Mouse (Mus musculus) brain, embryonic 14.5 days (tissue): ENCODE data around the gene Glis3.

Source experiments
- CTCF ChIP-seq: fragments of 200-500 bp; IDR thresholded peaks from 2 replicates; pipeline ENCODE4 v1.5.1; 2012; ENCODE audit warnings: inconsistent platforms, mild to moderate bottlenecking, moderate library complexity, borderline replicate concordance; ENCODE audit not compliant: insufficient read depth, insufficient read length; ENCODE audit errors: extremely low read depth
- POLR2A ChIP-seq: fragments of 200-500 bp; IDR thresholded peaks from 2 replicates; pipeline ENCODE4 v1.6.1; 2012; ENCODE audit warnings: mild to moderate bottlenecking, inconsistent platforms, borderline replicate concordance; ENCODE audit not compliant: poor library complexity, insufficient read depth, insufficient read length, severe bottlenecking; ENCODE audit errors: extremely low read depth

- TF ChIP-seq CTCF (no peak), POLR2A (no peak)
Measured at GRCm38 (mm10) chr19:28357595-28357994, 322.3 kb downstream of the Glis3 start.
